Mouse (Mus musculus): ENCODE data around the gene Pik3cg.

GRCm38 (mm10) chr12:32186627-32187255 lies 21.7 kb downstream of the Pik3cg start:
- no peak for TF ChIP-seq EP300 (IDR thresholded peaks at IDR 0.05; ENCODE audit: low read depth)
- 0 out of 2 replicates have a peak, but pooled peaks have one; percentile 6 for TF ChIP-seq CTCF (IDR thresholded peaks at IDR 0.05; ENCODE audit: low read depth)
